Mouse (Mus musculus) liver, adult 2 months (tissue): Measurements from ENCODE around the gene Atp5g1. TPM values are rescaled to one million over a fixed set of nuclear protein-coding genes. Genes with fewer than 3 reads are reported as not detected.

Experiments
- DNase-seq: peaks from one replicate; pipeline ENCODE4 v3.0.0-alpha.2; 2011; ENCODE audit warnings: low read depth, low spot score; ENCODE audit errors: extremely low read depth
- H3K27ac ChIP-seq: fragments of 200-500 bp; replicated peaks from 2 replicates; pipeline ENCODE4 v1.5.1; 2012; ENCODE audit warnings: low read depth, mild to moderate bottlenecking, control low read depth, inconsistent platforms, low read length; ENCODE audit not compliant: insufficient read depth
- H3K27me3 ChIP-seq: fragments of 200-500 bp; 2 replicates; pipeline ENCODE4 v1.6.1; 2012; ENCODE audit warnings: mild to moderate bottlenecking, moderate library complexity, low read length, inconsistent platforms; ENCODE audit not compliant: control insufficient read depth, insufficient read depth
- H3K36me3 ChIP-seq: fragments of 200-500 bp; 2 replicates; pipeline ENCODE4 v1.6.1; 2012; ENCODE audit warnings: low read length, inconsistent platforms; ENCODE audit not compliant: control insufficient read depth, insufficient read depth
- H3K4me1 ChIP-seq: fragments of 200-500 bp; 2 replicates; pipeline ENCODE4 v1.6.1; 2011; ENCODE audit warnings: low read length; ENCODE audit not compliant: control insufficient read depth, insufficient read depth
- H3K4me3 ChIP-seq: fragments of 200-500 bp; 2 replicates; pipeline ENCODE4 v1.5.1; 2011; ENCODE audit warnings: low read depth, mild to moderate bottlenecking, control low read depth, low read length, moderate library complexity; ENCODE audit not compliant: insufficient read depth
- H3K79me2 ChIP-seq: fragments of 200-500 bp; 2 replicates; pipeline ENCODE4 v1.6.1; 2012; ENCODE audit warnings: inconsistent platforms, mild to moderate bottlenecking, low read length, moderate library complexity; ENCODE audit not compliant: control insufficient read depth, insufficient read depth
- H3K9ac ChIP-seq: fragments of 200-500 bp; 2 replicates; pipeline ENCODE4 v1.6.1; 2012; ENCODE audit warnings: low read depth, mild to moderate bottlenecking, control low read depth, inconsistent platforms, low read length
- CTCF ChIP-seq: fragments of 200-500 bp; IDR thresholded peaks from 2 replicates; pipeline ENCODE4 v1.5.1; 2011; ENCODE audit warnings: low read depth, low read length, control low read depth
- POLR2A ChIP-seq: fragments of 200-500 bp; IDR thresholded peaks from 2 replicates; pipeline ENCODE4 v1.6.1; 2011; ENCODE audit warnings: low read length, control low read depth; ENCODE audit not compliant: insufficient read depth; ENCODE audit errors: extremely low read depth
- WGBS: fragments of 180-500 bp; shearing (Covaris S2); methylation state at CpG from one replicate; pipeline ENCODE4 v1.1.7; 2018; 5-methylcytosine and 5-hydroxymethylcytosine counted together
- polyA plus RNA-seq: library from polyadenylated mRNA; depleted of rRNA; stranded (reverse); fragments of >200 nt; gene quantifications from 2 replicates; pipeline ENCODE4 v1.2.3, GENCODE M21; 2012
- total RNA-seq: library from RNA; depleted of rRNA; stranded (reverse); fragments of >200 nt; gene quantifications from 2 replicates; pipeline ENCODE4 v1.2.3, GENCODE M21; 2014

The Atp5g1 gene
- total and polyA plus RNA-seq, 2 experiments = 479 to 1,301 TPM

GRCm38 (mm10) chr11:96075177-96075508 is 327 bp downstream of the Atp5g1 start:
- TF ChIP-seq CTCF (no peak), POLR2A (no peak)
- Histone ChIP-seq H3K4me3 (peak overlapping the region; percentile 82), H3K9ac (peak overlapping the region; percentile 91), H3K27me3 (no peaks in the 10 kb centered on the region), H3K4me1 (peaks cover 9% of the 10 kb centered on the region), H3K79me2 (peaks cover 6% of the 10 kb centered on the region; the same call in 1 of the 2 replicates), H3K36me3 (peaks cover 12% of the 10 kb centered on the region), H3K27ac (peak overlapping the region; percentile 90)
- under 1% methylated on average over 15 of the region's 15 CpGs for WGBS
- DNase-seq = no peak

DNA sequence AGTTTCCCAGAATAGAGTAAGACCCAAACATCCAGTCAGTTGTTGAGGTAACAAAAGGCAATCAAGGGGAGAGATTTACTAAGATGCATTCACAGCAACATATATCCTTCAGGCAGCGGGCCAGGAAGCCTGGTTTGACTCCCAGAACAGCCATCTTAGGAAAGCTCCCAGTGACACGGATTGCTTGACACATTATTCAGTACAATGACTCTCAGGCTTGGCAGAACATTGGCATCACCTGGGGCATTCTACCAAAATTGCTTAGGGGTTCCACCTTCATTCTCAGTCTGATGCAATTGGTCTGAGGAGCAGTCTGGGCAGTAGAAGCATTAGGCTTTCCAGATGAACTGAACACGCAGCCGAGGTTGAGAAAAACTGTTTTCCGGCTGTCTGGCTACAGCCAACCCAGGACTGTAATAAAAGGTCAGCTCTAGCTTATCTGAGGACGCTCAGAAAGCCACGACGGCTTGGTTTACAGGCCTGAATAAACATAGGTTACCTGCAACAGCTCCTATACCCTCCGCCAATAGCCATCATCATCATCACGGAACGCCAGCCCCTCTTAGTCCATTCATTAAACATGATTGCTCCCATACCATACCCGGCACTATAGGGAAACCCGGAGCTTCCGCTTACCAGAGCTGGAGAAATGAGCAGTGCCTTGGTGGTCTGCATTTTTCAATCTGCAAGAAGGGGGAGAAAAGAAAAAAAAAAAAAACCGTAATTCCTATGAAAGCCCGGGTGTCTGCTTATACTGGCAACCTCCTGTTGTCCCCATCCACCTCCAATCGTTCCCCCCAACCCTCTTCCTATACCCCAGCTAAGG is 906 bp downstream of the Atp5g1 start:
- peaks cover 9% of the 10 kb centered on the region for H3K4me1 ChIP-seq
- DNase-seq = peak; percentile 69
- H3K27me3 ChIP-seq = no peaks in the 10 kb centered on the region
- H3K36me3 ChIP-seq = peaks cover 12% of the 10 kb centered on the region
- H3K79me2 ChIP-seq = peaks cover 6% of the 10 kb centered on the region; the same call in 1 of the 2 replicates
- no peak for TF ChIP-seq CTCF
- no peak for TF ChIP-seq POLR2A
- peak overlapping the region; percentile 90 for H3K27ac ChIP-seq
- H3K4me3 ChIP-seq = peak overlapping the region; percentile 82
- peak overlapping the region; percentile 91 for H3K9ac ChIP-seq
- 5% methylated on average over 17 of the region's 17 CpGs for WGBS

DNA sequence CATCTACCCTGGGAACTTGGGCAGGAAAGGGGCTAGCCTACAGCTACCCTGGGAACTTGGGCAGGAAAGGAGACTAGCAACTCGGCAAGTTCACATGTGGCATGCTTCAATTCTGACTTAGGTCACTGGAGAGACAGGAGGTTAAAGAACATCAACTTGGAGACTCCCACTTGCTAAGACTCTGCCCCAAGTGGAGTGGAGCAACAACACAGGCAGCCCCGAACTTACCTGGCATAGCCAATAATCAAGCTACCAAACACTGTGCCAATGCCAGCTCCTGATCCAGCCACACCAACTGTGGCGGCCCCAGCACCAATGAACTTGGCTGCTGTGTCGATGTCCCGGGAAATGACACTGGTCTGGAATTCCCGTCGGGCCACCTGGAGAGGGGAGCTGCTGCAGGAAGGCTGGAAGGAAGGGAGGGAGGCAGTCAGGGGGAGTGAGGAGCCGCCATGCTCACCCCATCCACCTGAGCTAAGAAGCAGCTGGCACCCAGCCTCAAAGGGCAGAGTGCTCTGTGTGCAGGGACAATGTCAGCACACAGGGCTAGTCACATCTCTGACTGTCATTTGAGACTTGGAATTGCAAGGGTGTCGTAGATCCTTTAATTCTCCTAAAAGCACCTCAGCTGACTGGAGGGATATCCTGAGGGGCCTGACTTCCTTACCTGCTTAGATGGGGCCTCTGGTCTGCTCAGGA is 2.0 kb downstream of the Atp5g1 start:
- Histone ChIP-seq H3K4me3 (peak overlapping the region; percentile 35; the same call in 1 of the 2 replicates), H3K9ac (peak overlapping the region; percentile 27), H3K27me3 (no peaks in the 10 kb centered on the region), H3K27ac (peak overlapping the region; percentile 90), H3K4me1 (peaks cover 10% of the 10 kb centered on the region), H3K36me3 (peaks cover 12% of the 10 kb centered on the region), H3K79me2 (peaks cover 6% of the 10 kb centered on the region; the same call in 1 of the 2 replicates)
- DNase-seq = peak; percentile 63
- 19% methylated on average over 9 of the region's 9 CpGs for WGBS
- no peak for TF ChIP-seq POLR2A
- no peak for TF ChIP-seq CTCF

GRCm38 (mm10) chr11:96071013-96071412 is 4.5 kb downstream of the Atp5g1 start:
- Histone ChIP-seq H3K27me3 (no peaks in the 10 kb centered on the region), H3K4me1 (peaks cover 13% of the 10 kb centered on the region), H3K9ac (no peak overlapping the region), H3K4me3 (no peak overlapping the region), H3K36me3 (peaks cover 12% of the 10 kb centered on the region), H3K27ac (no peak overlapping the region), H3K79me2 (peaks cover 6% of the 10 kb centered on the region; the same call in 1 of the 2 replicates)
- no peak for TF ChIP-seq POLR2A
- no peak for TF ChIP-seq CTCF
- 89% methylated on average over 1 of the region's 1 CpGs for WGBS
- no peak for DNase-seq

DNA sequence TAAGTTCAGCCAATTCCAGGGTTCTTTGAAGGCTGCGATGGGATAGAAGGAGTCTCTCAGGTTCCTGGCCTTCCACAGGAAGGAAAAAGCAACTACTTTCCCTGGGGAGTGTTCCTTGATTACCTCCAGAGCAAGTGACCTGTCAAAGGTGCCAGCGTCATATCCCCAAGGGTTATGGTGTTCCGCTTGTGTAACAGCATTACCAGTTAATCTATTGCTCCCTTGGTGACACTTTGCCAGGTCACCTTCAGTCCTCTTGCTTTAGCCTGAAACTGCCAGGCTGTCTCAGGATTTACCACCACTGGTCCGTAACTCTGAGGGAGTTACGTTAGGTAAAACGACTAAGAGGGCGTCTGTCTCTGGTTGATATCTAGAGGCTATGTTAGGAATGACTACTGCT is 5.1 kb downstream of the Atp5g1 start:
- Histone ChIP-seq H3K36me3 (peaks cover 12% of the 10 kb centered on the region), H3K27ac (no peak overlapping the region), H3K27me3 (no peaks in the 10 kb centered on the region), H3K4me1 (peaks cover 16% of the 10 kb centered on the region), H3K9ac (no peak overlapping the region), H3K79me2 (peaks cover 6% of the 10 kb centered on the region; the same call in 1 of the 2 replicates), H3K4me3 (no peak overlapping the region)
- peak; percentile 25 for DNase-seq
- TF ChIP-seq CTCF (no peak), POLR2A (no peak)
- WGBS = 90% methylated on average over 7 of the region's 7 CpGs
